Mouse (Mus musculus) bone marrow macrophage, adult 2 months (primary cell): ENCODE measurements around the gene Cdsn.

Source experiments
- CTCF ChIP-seq: IDR thresholded peaks from 2 replicates; pipeline ENCODE4 v1.5.1; 2012; ENCODE audit warnings: low read depth, mild to moderate bottlenecking, low read length, moderate library complexity
- POLR2A ChIP-seq: IDR thresholded peaks from 2 replicates; pipeline ENCODE4 v1.6.1; 2012; ENCODE audit warnings: mild to moderate bottlenecking, low read depth, low read length, borderline replicate concordance

DNA sequence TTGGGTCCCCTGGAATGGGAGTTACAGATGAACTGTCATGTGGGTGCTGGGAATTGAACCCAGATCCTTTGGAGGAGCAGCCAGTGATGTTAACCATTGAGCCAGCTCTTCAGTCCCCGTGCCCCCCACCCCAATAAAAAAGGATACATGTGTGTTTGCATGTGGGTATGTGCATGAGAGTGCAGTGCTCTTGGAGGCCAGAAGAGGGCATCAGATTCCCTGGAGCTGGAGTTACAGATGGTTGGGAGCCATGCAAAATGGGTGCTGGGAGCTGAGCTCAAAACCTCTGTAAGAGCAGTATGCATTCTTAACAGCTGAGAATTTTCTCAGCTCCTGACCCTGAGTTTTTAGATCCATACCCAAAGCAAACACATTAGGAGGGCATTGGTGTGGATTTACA, 35.4 kb downstream of the Cdsn start:
- TF ChIP-seq CTCF, result no peak
- no peak for TF ChIP-seq POLR2A
